Mouse (Mus musculus) cortical plate, adult 2 months (tissue): ENCODE measurements around the gene Fhl2.

Experiments used
- CTCF ChIP-seq: fragments of 200-500 bp; IDR thresholded peaks from 2 replicates; pipeline ENCODE4 v1.5.1; 2011; ENCODE audit warnings: mild to moderate bottlenecking, control low read depth, low read length; ENCODE audit not compliant: insufficient read depth; ENCODE audit errors: extremely low read depth
- POLR2A ChIP-seq: fragments of 200-500 bp; IDR thresholded peaks from 2 replicates; pipeline ENCODE4 v1.6.1; 2011; ENCODE audit warnings: mild to moderate bottlenecking, low read length, control low read depth; ENCODE audit not compliant: insufficient read depth; ENCODE audit errors: extremely low read depth

- TF ChIP-seq POLR2A (no peak), CTCF (no peak)
Measured at GRCm38 (mm10) chr1:43145388-43145787, 51.4 kb downstream of the Fhl2 start.
